Mouse (Mus musculus) C2C12 (cell line): ENCODE measurements around the gene H2al1a. TPM values are rescaled to one million over a fixed set of nuclear protein-coding genes. Genes with fewer than 3 reads are reported as not detected.

Source experiments
- H3K27me3 ChIP-seq: one replicate; pipeline ENCODE4 v1.6.1; 2011; ENCODE audit not compliant: control insufficient read depth, insufficient read depth, insufficient read length
- H3K36me3 ChIP-seq: one replicate; pipeline ENCODE4 v1.6.1; 2011; ENCODE audit not compliant: control insufficient read depth, insufficient read depth
- H3K4me3 ChIP-seq: one replicate; pipeline ENCODE4 v1.5.1; 2011; ENCODE audit warnings: mild to moderate bottlenecking, control low read depth; ENCODE audit not compliant: poor library complexity, insufficient read depth, severe bottlenecking
- H3K79me2 ChIP-seq: one replicate; pipeline ENCODE4 v1.6.1; 2011; ENCODE audit not compliant: control insufficient read depth, insufficient read depth
- H3K79me3 ChIP-seq: one replicate; pipeline ENCODE4 v1.6.1; 2011; ENCODE audit warnings: low read depth, control low read depth
- H3ac ChIP-seq: one replicate; pipeline ENCODE3; 2011; ENCODE audit warnings: low read depth; ENCODE audit not compliant: control insufficient read depth, insufficient read length
- CEBPB ChIP-seq: IDR thresholded peaks from one replicate; pipeline ENCODE4 v1.6.1; 2011; ENCODE audit warnings: low read depth, mild to moderate bottlenecking, control low read depth, moderate library complexity
- CTCF ChIP-seq: IDR thresholded peaks from one replicate; pipeline ENCODE4 v1.5.1; 2011; ENCODE audit not compliant: control insufficient read depth, insufficient read depth, insufficient read length
- FOSL1 ChIP-seq: IDR thresholded peaks from one replicate; pipeline ENCODE4 v1.8.0; 2011; ENCODE audit warnings: mild to moderate bottlenecking, low read length; ENCODE audit not compliant: poor library complexity, insufficient read depth, severe bottlenecking
- MAX ChIP-seq: IDR thresholded peaks from one replicate; pipeline ENCODE4 v1.6.1; 2011; ENCODE audit warnings: mild to moderate bottlenecking, control low read depth
- MYOD1 ChIP-seq: IDR thresholded peaks from one replicate; pipeline ENCODE4 v1.6.1; 2011; ENCODE audit warnings: low read depth; ENCODE audit not compliant: control insufficient read depth, insufficient read length
- MYOG ChIP-seq: IDR thresholded peaks from one replicate; pipeline ENCODE4 v1.6.1; 2011; ENCODE audit not compliant: control insufficient read depth, insufficient read length; ENCODE audit errors: extremely low read depth
- USF1 ChIP-seq: IDR thresholded peaks from one replicate; pipeline ENCODE4 v1.6.1; 2011; ENCODE audit warnings: low read depth, mild to moderate bottlenecking, control low read depth, moderate library complexity
- polyA plus RNA-seq: library from polyadenylated mRNA; unstranded; fragments of >200 nt; fragmentation: generic; extraction: Trizol; gene quantifications from one replicate; pipeline ENCODE4 v1.2.1, GENCODE M21; 2012; ENCODE audit warnings: missing spikeins

The H2al1a gene
- polyA plus RNA-seq, 1 experiment: not detected

DNA sequence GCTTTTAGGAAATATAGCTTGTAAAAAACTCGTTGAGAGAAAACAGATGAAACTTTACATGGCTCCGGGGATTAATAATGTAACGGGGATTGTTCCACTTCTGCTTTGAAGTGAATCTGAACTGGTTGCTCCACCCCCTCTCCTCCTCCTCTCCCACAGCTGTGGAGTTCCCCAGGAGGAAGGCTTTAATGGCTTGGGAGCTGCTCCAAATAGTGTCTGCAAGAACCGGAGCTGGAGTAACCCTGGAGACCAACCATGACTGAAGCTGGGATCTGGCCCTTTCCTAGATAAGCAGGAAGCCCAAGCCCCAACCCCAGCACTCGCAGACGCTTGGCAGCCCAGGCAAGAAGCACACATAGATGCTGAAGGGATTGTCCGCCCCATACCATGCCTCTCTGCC is 31.3 kb upstream of the H2al1a start:
- no peak for TF ChIP-seq MYOG
- no peak for TF ChIP-seq MYOD1
- no peak for TF ChIP-seq CTCF
- no peak for TF ChIP-seq CEBPB
- TF ChIP-seq USF1: no peak
- no peak overlapping the region for H3ac ChIP-seq
- no peaks in the 10 kb centered on the region for H3K79me3 ChIP-seq

GRCm38 (mm10) chrX:11269074-11269473 is 30.0 kb upstream of the H2al1a start:
- Histone ChIP-seq H3K27me3 (no peaks in the 10 kb centered on the region), H3K36me3 (no peaks in the 10 kb centered on the region)

More for the DNA sequence above, 31.3 kb upstream of the H2al1a start:
- H3K4me3 ChIP-seq: no peak overlapping the region
- H3K36me3 ChIP-seq: no peaks in the 10 kb centered on the region
- no peaks in the 10 kb centered on the region for H3K27me3 ChIP-seq
- H3K79me2 ChIP-seq: no peaks in the 10 kb centered on the region

GRCm38 (mm10) chrX:11273190-11273589 is 25.9 kb upstream of the H2al1a start:
- Histone ChIP-seq H3K79me3 (no peaks in the 10 kb centered on the region), H3K4me3 (no peak overlapping the region), H3K79me2 (no peaks in the 10 kb centered on the region), H3K27me3 (no peaks in the 10 kb centered on the region), H3ac (no peak overlapping the region), H3K36me3 (no peaks in the 10 kb centered on the region)
- TF ChIP-seq MYOD1 (no peak), MAX (no peak), CTCF (no peak), USF1 (no peak), FOSL1 (no peak), MYOG (no peak), CEBPB (no peak)

More at GRCm38 (mm10) chrX:11269074-11269473, 30.0 kb upstream of the H2al1a start:
- Histone ChIP-seq H3ac (no peak overlapping the region), H3K79me3 (no peaks in the 10 kb centered on the region), H3K4me3 (no peak overlapping the region), H3K79me2 (no peaks in the 10 kb centered on the region)
- TF ChIP-seq CEBPB (no peak), FOSL1 (no peak), MAX (no peak), USF1 (no peak), MYOD1 (no peak), CTCF (no peak), MYOG (no peak)

- TF ChIP-seq MAX (no peak), CEBPB (no peak), CTCF (no peak)
- Histone ChIP-seq H3ac (no peak overlapping the region), H3K27me3 (no peaks in the 10 kb centered on the region), H3K4me3 (no peak overlapping the region), H3K79me2 (no peaks in the 10 kb centered on the region), H3K36me3 (no peaks in the 10 kb centered on the region), H3K79me3 (no peaks in the 10 kb centered on the region)
These were observed 22.0 kb upstream of the H2al1a start for GRCm38 (mm10) chrX:11277083-11277482.

- Histone ChIP-seq H3K36me3 (no peaks in the 10 kb centered on the region), H3ac (no peak overlapping the region), H3K79me2 (no peaks in the 10 kb centered on the region), H3K79me3 (no peaks in the 10 kb centered on the region), H3K27me3 (no peaks in the 10 kb centered on the region), H3K4me3 (no peak overlapping the region)
- TF ChIP-seq MYOD1: no peak
- TF ChIP-seq USF1: no peak
- TF ChIP-seq CTCF: no peak
- no peak for TF ChIP-seq MAX
- no peak for TF ChIP-seq FOSL1
- TF ChIP-seq MYOG: no peak
- TF ChIP-seq CEBPB: no peak
These were observed 18.3 kb upstream of the H2al1a start for GRCm38 (mm10) chrX:11280741-11281140.

DNA sequence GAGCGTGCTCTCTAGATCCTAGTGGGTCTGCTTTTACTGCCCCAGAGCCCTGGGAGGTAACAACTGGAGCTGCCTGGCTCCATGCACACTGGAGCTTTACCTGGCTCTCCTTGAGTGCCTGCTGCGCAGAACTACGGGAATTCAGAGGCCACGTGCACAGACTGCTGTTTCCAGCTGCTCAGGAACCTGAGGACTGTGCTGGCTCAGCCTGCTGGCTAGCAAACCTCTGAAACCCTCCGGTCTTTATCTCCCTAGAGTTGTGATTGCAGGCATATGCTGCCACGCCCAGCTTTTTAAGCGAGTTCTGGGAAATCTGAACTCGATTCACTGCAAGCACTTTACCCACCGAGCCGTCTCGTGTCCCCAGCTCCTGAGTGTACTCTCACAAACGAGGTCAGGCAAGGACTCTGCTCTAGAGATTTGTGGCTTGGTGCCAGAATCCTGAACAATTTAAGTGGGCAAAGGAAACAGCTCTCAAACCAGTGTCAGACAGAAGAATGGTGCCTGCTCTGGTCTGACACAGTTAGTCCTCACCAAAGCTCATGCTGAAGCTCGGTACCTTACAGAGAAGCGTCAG is 10.7 kb upstream of the H2al1a start:
- Histone ChIP-seq H3K27me3 (no peaks in the 10 kb centered on the region), H3K36me3 (no peaks in the 10 kb centered on the region), H3K79me3 (no peaks in the 10 kb centered on the region), H3ac (no peak overlapping the region), H3K79me2 (no peaks in the 10 kb centered on the region), H3K4me3 (no peak overlapping the region)
- TF ChIP-seq CEBPB: no peak
- TF ChIP-seq FOSL1: no peak
- no peak for TF ChIP-seq MYOD1
- TF ChIP-seq MAX: no peak
- TF ChIP-seq USF1: no peak
- TF ChIP-seq CTCF: no peak
- no peak for TF ChIP-seq MYOG
